Mouse (Mus musculus): ENCODE measurements around the gene 4930568D16Rik. TPM values are rescaled to one million over a fixed set of nuclear protein-coding genes. Genes with fewer than 3 reads are reported as not detected.

Gene 4930568D16Rik
- polyA plus RNA-seq, 1 experiment from 2014 or later: not detected

DNA sequence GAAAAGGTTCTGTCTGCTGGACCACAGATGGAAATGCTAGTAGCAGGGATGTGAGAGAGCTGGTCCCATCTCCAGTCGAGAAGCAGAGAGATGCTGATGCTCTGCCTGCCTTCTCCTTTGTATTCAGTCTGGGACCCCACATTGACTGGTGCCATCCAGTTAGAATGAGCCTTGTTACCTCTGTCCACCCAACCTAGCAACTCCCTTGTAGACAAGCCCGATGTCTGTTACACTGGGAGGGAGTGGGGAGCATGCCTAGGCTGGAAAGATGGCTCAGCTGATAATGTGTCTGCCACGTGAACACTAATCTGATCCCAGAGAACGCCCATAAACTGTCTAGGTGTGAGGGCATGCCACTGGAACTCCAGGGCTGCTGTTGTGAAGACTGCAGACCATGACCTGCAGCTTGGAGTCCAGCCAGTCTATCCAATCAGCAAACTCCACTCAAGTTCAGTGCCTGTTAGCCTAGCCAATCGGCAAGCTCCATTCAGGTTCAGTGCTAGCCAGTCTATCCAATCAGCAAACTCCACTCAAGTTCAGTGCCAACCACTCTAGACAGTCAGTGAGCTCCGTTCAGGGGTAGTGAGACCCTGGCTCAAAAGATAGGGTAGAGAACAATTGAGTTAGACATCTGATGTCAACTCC is 30.8 kb upstream of the 4930568D16Rik start:
- WGBS: 79% methylated on average over 6 of the region's 6 CpGs
- no peak for DNase-seq (ENCODE audit: low spot score)
- Histone ChIP-seq H3K9me3 (replicated peaks) (no peaks in the 10 kb centered on the region), H3K27me3 (ENCODE audit: low read depth, poor library complexity, severe bottlenecking) (no peaks in the 10 kb centered on the region), H3K4me3 (no peak overlapping the region), H3K27ac (no peak overlapping the region), H3K36me3 (no peaks in the 10 kb centered on the region), H3K4me1 (no peaks in the 10 kb centered on the region)

DNA sequence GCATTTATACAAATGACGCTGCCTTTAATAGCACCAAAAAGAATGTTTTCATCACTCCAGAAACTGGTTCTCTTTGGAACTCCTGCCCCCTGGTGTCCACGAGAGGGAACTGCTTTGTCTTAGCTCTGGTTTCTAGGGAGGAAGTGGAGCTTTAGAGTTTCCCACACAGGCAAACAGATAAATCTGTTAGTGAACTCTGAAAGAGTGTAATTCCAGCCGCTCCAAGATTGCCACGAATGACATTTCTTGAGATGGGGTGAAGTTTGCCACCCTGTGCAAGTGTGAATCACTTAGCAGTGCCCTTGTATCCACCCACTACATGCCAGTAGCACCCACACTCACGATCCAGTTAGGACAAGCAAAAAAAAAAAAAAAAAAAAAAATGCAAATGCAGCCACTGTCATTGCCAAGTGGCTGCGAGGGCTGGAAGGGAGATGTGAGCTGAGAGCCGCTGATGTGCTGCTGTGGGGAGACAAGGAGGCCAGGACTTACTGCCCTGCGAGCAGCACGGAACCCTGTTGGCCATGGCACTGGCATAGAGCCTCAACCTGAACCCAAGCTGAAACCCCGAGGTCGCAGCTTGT is 30.2 kb upstream of the 4930568D16Rik start:
- H3K27ac ChIP-seq: no peak overlapping the region
- no peaks in the 10 kb centered on the region for H3K9me3 ChIP-seq (replicated peaks)
- no peak overlapping the region for H3K4me3 ChIP-seq
- no peaks in the 10 kb centered on the region for H3K4me1 ChIP-seq
- no peaks in the 10 kb centered on the region for H3K36me3 ChIP-seq
- 55% methylated on average over 11 of the region's 11 CpGs for WGBS
- H3K27me3 ChIP-seq (ENCODE audit: low read depth, poor library complexity, severe bottlenecking): no peaks in the 10 kb centered on the region
- peak; percentile 62 for DNase-seq (ENCODE audit: low spot score)

DNA sequence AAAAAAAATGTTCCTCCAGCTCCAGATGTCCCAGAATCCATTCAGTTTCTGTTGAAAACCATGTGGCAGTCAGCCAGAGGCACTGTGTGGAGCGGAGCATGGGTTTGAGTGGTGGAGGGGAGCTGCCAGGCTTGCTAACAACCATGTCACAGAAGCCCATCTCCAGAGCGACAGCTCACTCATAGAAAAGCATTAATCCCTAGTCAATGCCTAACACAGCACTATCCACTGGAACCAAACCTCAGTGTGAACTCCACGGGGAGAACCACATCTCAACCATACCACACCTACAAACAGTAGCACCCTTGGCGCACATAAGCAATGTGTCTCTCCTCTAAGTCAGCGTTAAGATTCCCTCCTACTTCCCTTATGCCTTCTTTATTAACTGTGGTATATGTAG is 29.6 kb upstream of the 4930568D16Rik start, which contains the start of gene 4930402F06Rik:
Gene 4930402F06Rik (minus strand): TSS at position 80 of the 400 bp plus-strand sequence.
- H3K36me3 ChIP-seq: no peaks in the 10 kb centered on the region
- no peak within 1 kb of the TSS for H3K4me3 ChIP-seq
- H3K4me1 ChIP-seq: no peaks in the 10 kb centered on the region
- H3K27ac ChIP-seq: no peak within 1 kb of the TSS
- 79% methylated on average over 5 of the region's 5 CpGs for WGBS
- H3K27me3 ChIP-seq (ENCODE audit: low read depth, poor library complexity, severe bottlenecking): no peaks in the 10 kb centered on the region
- DNase-seq (ENCODE audit: low spot score): no peak
- no peaks in the 10 kb centered on the region for H3K9me3 ChIP-seq (replicated peaks)

DNA sequence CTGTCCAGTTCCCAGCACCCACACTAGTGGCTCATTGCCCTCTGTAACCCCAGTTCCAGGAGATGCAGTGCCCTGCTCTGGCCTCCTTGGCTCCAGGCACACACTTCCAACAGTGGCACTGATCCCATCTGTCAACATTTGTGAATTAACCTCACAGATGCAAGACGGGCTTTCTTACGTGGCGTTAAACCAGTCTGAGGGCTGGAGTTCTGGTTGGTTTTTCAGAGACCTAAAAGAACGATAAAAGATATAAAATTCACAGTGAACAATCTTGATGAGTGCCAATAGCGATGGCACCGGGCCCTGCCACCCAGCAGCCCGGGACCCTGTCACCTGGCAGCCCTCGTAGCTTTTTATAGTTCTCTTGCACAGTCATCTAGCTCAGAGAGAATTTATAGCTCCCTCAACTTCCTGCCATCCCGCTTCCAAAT is 17.9 kb upstream of the 4930568D16Rik start:
- no peaks in the 10 kb centered on the region for H3K27me3 ChIP-seq (ENCODE audit: low read depth, poor library complexity, severe bottlenecking)
- no peaks in the 10 kb centered on the region for H3K9me3 ChIP-seq (replicated peaks)
- WGBS: 68% methylated on average over 9 of the region's 9 CpGs
- H3K4me3 ChIP-seq: no peak overlapping the region
- H3K4me1 ChIP-seq: peaks cover 6% of the 10 kb centered on the region
- H3K27ac ChIP-seq: no peak overlapping the region
- DNase-seq (ENCODE audit: low spot score): no peak
- no peaks in the 10 kb centered on the region for H3K36me3 ChIP-seq

DNA sequence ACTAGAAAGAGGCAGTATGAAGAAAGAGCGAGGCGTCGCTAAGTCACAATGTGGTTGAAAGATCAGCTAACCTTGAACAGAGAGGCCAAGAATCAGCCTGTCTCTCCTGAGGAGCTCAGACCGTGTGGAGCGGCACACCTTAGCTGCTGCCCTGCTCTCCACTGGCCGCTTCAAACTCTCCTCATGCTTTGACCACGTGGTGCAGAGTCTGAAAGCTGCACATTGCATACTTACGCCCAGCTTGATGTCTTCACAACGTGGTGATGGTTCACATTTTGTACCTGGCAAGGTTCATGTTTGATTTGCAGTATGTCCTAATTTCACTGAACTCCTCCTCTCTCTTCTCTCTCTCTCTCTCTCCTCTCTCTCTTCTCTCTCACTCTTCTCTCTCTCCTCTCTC is 11.8 kb upstream of the 4930568D16Rik start:
- no peak for DNase-seq (ENCODE audit: low spot score)
- WGBS: 74% methylated on average over 9 of the region's 9 CpGs

DNA sequence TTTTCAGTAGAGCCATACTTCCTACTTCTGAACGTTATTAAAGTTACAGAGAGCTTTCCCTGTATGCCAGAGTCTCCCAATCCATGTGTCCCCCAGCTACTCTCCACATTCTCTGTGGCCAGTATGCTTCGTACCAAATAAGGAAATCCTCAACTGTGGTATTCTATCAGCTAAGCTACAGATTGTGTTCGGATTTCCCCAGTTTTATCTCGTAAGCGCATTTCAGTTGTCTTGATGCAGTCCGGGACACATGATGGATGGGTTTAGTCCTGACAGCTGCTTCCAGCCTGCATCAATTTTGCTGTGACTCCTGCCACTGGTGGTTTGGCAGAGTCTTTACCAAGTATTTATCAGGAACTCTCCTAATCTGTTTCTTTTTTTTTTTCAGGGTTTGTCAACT is 10.1 kb upstream of the 4930568D16Rik start:
- H3K27me3 ChIP-seq (ENCODE audit: low read depth, poor library complexity, severe bottlenecking): no peaks in the 10 kb centered on the region
- no peak overlapping the region for H3K27ac ChIP-seq
- no peaks in the 10 kb centered on the region for H3K4me1 ChIP-seq
- 62% methylated on average over 6 of the region's 6 CpGs for WGBS
- no peak for DNase-seq (ENCODE audit: low spot score)
- no peaks in the 10 kb centered on the region for H3K9me3 ChIP-seq (replicated peaks)
- H3K4me3 ChIP-seq: no peak overlapping the region
- no peaks in the 10 kb centered on the region for H3K36me3 ChIP-seq

More for the DNA sequence above, 11.8 kb upstream of the 4930568D16Rik start:
- Histone ChIP-seq H3K4me1 (no peaks in the 10 kb centered on the region), H3K4me3 (no peak overlapping the region), H3K27ac (no peak overlapping the region), H3K36me3 (no peaks in the 10 kb centered on the region), H3K27me3 (ENCODE audit: low read depth, poor library complexity, severe bottlenecking) (no peaks in the 10 kb centered on the region), H3K9me3 (replicated peaks) (no peaks in the 10 kb centered on the region)

DNA sequence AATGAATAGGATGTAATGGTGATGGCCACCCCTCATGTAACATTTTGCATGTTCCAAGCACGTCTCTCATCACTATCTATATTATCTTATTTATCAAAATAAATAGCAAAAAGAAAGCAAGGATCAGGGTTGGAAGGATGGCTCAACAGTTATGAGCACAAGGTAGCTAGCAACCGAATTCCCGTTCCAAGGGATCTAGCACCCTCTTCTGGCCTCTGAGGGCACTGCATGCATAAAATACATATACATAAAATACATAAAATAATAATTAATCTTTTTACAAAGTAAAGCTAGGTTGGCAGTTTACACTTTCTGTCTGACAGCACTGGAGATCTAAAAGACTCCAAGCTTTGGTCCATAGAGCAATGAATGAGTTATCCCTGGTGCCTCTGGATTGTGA is 5.5 kb upstream of the 4930568D16Rik start:
- Histone ChIP-seq H3K4me1 (no peaks in the 10 kb centered on the region), H3K27me3 (ENCODE audit: low read depth, poor library complexity, severe bottlenecking) (no peaks in the 10 kb centered on the region), H3K9me3 (replicated peaks) (no peaks in the 10 kb centered on the region), H3K4me3 (no peak overlapping the region), H3K36me3 (no peaks in the 10 kb centered on the region), H3K27ac (no peak overlapping the region)
- 18% methylated on average over 3 of the region's 3 CpGs for whole genome bisulfite sequencing
- peak; percentile 47 for DNase-seq (ENCODE audit: low spot score)

DNA sequence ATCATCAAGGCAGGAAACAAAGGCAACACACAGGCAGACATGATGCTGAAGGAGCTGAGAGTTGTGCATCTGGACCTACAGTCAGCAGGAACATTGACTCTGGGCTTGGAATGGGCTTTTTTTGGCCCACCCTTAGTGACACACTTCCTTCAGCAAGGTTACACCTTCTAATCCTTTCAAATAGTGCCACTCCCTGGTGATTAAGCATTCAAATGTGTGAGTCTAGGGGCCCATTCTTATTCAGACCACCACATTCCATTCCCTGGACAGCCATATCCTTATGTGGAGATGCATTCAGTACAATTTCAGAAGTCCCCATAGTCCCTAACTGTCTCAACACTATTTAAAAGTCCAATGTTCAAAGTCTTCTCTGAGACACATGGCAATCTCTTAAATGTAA is 3.2 kb upstream of the 4930568D16Rik start:
- no peak overlapping the region for H3K4me3 ChIP-seq
- no peaks in the 10 kb centered on the region for H3K27me3 ChIP-seq (ENCODE audit: low read depth, poor library complexity, severe bottlenecking)
- DNase-seq (ENCODE audit: low spot score): no peak
- H3K36me3 ChIP-seq: no peaks in the 10 kb centered on the region
- H3K27ac ChIP-seq: no peak overlapping the region
- no peaks in the 10 kb centered on the region for H3K9me3 ChIP-seq (replicated peaks)
- no peaks in the 10 kb centered on the region for H3K4me1 ChIP-seq

DNA sequence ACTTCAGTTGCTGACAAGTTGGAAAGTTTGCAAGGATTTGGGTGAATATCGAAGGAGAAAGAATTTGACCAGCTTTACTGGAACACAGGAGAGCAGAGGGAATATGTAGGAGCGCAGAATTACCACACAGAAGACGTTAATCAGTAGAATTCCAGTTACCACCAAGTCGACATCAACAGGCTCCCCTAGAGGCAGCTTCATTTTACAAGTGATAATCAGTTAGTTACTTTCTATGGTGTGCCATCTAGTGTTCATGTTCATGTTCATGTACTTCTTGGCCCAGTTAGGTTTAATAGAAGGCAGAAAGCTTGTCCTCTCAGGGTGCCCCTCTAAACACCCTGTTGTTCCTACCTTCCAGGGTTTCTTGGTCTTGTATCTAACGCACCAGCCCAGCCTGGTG is 18.3 kb downstream of the 4930568D16Rik start:
- WGBS: 69% methylated on average over 5 of the region's 5 CpGs
- DNase-seq (ENCODE audit: low spot score): no peak
- no peaks in the 10 kb centered on the region for H3K27me3 ChIP-seq (ENCODE audit: low read depth, poor library complexity, severe bottlenecking)
- H3K36me3 ChIP-seq: no peaks in the 10 kb centered on the region
- H3K9me3 ChIP-seq (replicated peaks): no peaks in the 10 kb centered on the region
- no peaks in the 10 kb centered on the region for H3K4me1 ChIP-seq
- no peak overlapping the region for H3K4me3 ChIP-seq
- H3K27ac ChIP-seq: no peak overlapping the region

DNA sequence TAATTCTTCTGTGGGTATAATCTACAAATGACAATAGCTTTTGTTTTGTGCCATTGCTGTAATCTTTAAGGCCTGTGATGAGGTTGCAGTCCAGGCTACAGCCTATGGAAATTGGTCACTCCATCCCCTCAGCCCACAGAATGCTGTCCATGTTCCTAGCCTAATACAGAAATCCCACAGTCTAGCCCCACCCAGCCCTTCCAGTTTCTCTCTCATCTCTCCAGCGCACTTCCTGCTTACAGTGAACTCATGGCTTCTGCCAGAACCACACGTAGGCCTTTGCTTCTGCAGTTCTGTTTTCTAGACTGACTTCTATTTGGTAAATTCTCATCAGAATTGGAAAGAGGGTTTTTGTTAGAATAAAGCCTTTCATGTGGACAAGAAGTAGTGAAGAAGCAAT is 21.5 kb downstream of the 4930568D16Rik start:
- no peak for DNase-seq (ENCODE audit: low spot score)
- no peaks in the 10 kb centered on the region for H3K9me3 ChIP-seq (replicated peaks)
- WGBS: 75% methylated on average over 2 of the region's 2 CpGs
- H3K4me3 ChIP-seq: no peak overlapping the region
- H3K27me3 ChIP-seq (ENCODE audit: low read depth, poor library complexity, severe bottlenecking): no peaks in the 10 kb centered on the region
- H3K27ac ChIP-seq: no peak overlapping the region
- no peaks in the 10 kb centered on the region for H3K4me1 ChIP-seq
- no peaks in the 10 kb centered on the region for H3K36me3 ChIP-seq

DNA sequence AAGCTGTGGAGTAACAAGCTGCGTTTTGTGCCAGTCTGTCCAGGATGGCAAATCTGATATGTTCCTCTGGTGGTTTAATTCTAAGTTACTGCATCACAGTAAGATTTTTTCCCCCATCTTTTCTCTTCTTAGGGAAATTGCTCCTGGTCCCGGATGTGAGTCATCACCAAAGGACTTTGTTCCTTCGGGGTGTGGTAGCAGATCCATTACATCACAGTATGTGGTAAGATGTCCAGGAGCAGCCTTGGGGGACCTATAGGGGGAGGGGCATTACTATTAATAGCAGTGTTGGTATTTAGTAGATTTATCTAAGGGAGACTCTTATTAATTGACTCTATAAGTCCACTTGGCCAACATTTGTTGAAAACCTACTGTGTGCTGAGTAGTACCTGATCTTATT is 24.9 kb downstream of the 4930568D16Rik start:
- H3K4me1 ChIP-seq: peaks cover 9% of the 10 kb centered on the region
- H3K4me3 ChIP-seq: no peak overlapping the region
- H3K9me3 ChIP-seq (replicated peaks): no peaks in the 10 kb centered on the region
- no peak for DNase-seq (ENCODE audit: low spot score)
- no peak overlapping the region for H3K27ac ChIP-seq
- 90% methylated on average over 3 of the region's 3 CpGs for WGBS
- H3K27me3 ChIP-seq (ENCODE audit: low read depth, poor library complexity, severe bottlenecking): no peaks in the 10 kb centered on the region
- no peaks in the 10 kb centered on the region for H3K36me3 ChIP-seq

DNA sequence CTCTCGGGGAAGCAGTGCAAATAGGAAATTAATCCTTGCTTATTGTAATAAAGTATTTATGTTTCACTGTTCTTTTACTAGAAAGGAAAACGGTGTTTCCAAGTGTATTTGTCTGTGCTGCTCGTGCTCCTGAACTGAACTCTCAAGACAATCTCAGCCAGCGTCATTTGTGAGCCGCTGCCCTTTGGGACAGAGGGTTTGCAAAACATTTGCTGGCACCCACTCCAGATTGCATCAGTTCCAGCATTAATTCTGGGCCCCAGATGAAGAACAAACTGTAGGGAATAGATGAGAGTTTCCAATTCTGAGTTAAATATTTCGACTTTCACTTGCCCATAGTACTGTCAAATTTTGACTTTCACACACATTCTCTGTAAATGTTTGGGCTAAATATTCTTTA is 28.8 kb downstream of the 4930568D16Rik start:
- DNase-seq (ENCODE audit: low spot score): no peak
- peaks cover 21% of the 10 kb centered on the region for H3K27me3 ChIP-seq (ENCODE audit: low read depth, poor library complexity, severe bottlenecking)
- no peaks in the 10 kb centered on the region for H3K36me3 ChIP-seq
- WGBS: 89% methylated on average over 6 of the region's 6 CpGs
- H3K4me1 ChIP-seq: peaks cover 30% of the 10 kb centered on the region
- H3K4me3 ChIP-seq: no peak overlapping the region
- H3K9me3 ChIP-seq (replicated peaks): no peaks in the 10 kb centered on the region
- H3K27ac ChIP-seq: no peak overlapping the region

DNA sequence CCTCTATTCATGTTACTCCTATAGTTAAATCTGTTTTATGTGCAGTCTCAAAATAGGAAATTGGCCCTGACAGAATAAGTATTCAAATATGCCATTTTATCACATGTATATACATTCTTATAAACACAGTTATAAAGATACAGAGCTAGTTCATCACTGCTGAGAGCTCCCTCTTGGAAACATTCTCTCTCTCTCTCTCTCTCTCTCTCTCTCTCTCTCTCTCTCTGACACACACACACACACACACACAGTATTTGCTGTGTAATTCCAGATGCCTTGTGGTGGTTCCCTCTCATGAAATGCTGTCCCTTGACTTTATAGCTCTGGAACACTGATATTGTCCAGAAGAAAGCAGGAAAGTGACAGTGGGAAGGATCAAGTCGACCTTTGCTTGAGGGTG is 29.5 kb downstream of the 4930568D16Rik start:
- H3K27me3 ChIP-seq (ENCODE audit: low read depth, poor library complexity, severe bottlenecking): peaks cover 21% of the 10 kb centered on the region
- WGBS: 70% methylated on average over 1 of the region's 1 CpGs
- DNase-seq (ENCODE audit: low spot score): no peak
- H3K4me3 ChIP-seq: no peak overlapping the region
- H3K4me1 ChIP-seq: peaks cover 30% of the 10 kb centered on the region
- H3K36me3 ChIP-seq: no peaks in the 10 kb centered on the region
- no peak overlapping the region for H3K27ac ChIP-seq
- no peaks in the 10 kb centered on the region for H3K9me3 ChIP-seq (replicated peaks)

DNA sequence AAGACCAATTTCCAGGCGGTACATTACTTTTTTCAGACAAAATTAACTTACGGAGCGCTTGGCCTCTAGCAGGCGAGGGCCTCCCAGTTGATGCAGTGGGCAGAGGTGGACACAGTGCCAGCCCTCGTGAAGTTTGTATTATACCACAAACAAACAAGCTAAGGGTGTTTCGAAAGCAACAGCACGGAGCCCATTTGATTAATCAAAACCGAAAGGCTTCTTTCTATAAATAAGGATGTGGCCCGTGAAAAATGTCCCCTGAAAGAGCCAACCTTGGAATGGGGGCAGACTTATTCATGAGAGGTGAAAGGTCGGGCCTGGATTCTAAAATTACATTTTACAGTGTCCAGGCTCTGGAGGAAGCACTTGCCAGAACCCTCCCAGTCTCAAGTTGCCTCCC is 30.1 kb downstream of the 4930568D16Rik start:
- H3K9me3 ChIP-seq (replicated peaks): no peaks in the 10 kb centered on the region
- no peak for DNase-seq (ENCODE audit: low spot score)
- H3K4me1 ChIP-seq: peaks cover 30% of the 10 kb centered on the region
- H3K27me3 ChIP-seq (ENCODE audit: low read depth, poor library complexity, severe bottlenecking): peaks cover 21% of the 10 kb centered on the region
- H3K36me3 ChIP-seq: no peaks in the 10 kb centered on the region
- H3K4me3 ChIP-seq: peak overlapping the region; percentile 72
- WGBS: 57% methylated on average over 10 of the region's 10 CpGs
- peak overlapping the region; percentile 81 for H3K27ac ChIP-seq

All from limb, embryonic 10.5 days (tissue).